Mouse (Mus musculus): Measurements from ENCODE around the gene Rimbp2. TPM values are rescaled to one million over a fixed set of nuclear protein-coding genes. Genes with fewer than 3 reads are reported as not detected.

Gene Rimbp2
- polyA plus RNA-seq, 1 experiment from 2014 or later = 1.2 TPM

DNA sequence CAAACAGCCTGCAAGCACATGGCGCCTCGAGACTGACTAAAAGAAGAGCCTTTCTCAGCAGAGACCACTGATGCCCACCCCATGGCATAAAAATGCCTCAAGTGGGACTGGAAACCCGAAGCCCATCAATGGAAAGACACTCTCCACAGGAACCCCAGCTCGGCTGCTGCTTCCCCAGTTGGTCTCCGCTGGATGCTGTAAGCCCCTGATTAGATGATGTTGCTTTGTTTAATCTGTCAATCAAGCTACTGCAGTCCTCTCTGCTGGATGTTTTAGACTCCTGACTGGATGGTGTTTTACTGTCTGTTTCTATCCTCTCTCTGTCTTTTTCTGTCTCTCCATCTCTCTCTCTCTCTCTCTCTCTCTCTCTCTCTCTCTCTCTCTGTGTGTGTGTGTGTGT lies 33.2 kb downstream of the Rimbp2 start:
- 33% methylated on average over 5 of the region's 5 CpGs for WGBS

DNA sequence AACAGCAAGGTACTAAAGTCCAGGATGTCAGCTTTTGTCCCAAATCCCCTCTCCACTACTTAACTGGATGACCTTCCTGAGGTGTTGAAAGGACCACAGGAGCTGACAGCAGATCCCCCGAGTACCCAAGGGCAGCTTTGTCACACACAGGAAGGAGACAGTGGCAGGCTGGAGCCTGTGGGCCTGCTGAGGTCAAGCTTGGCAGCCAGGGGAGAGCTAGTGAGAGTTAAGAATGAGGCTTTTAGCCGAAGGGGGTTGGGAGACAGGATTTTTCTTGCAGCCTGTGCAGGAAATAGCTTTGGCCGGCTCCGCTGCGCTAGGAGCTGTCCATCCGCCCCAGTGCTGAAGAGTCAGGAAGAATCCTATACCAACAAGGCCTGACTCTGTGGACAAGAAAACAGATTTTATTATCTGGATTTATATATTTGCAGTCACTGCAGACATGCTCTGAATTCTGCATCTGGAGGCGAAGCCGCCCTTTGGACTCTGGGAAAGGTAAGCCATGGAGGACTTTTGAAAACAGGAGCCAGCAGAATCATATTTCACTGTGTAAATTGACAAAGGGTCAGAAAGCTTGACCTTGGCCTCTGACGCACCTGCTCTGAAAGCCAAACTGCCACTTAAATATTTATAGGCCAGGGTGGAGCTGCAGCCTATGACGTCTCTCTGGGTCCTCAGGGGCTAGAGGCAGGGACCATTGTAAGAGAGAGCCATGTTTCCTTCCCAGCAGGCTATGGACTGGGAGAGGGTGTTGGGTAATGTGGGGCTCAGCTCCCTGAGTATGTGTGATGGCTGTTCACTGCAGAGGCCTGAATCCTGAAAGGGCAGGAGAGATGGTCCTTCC lies 35.9 kb downstream of the Rimbp2 start:
- Histone ChIP-seq H3K36me3 (ENCODE audit: poor library complexity, severe bottlenecking) (no peaks in the 10 kb centered on the region), H3K4me2 (no peak overlapping the region), H3K27me3 (no peaks in the 10 kb centered on the region), H3K9me3 (replicated peaks) (no peaks in the 10 kb centered on the region), H3K9ac (no peak overlapping the region), H3K27ac (no peak overlapping the region), H3K4me1 (no peaks in the 10 kb centered on the region), H3K4me3 (no peak overlapping the region)
- no peak for ATAC-seq
- 18% methylated on average over 10 of the region's 10 CpGs for WGBS

More for the DNA sequence above, 33.2 kb downstream of the Rimbp2 start:
- Histone ChIP-seq H3K27me3 (no peaks in the 10 kb centered on the region), H3K9ac (no peak overlapping the region), H3K4me2 (no peak overlapping the region), H3K9me3 (replicated peaks) (no peaks in the 10 kb centered on the region), H3K36me3 (ENCODE audit: poor library complexity, severe bottlenecking) (no peaks in the 10 kb centered on the region), H3K4me3 (no peak overlapping the region), H3K27ac (no peak overlapping the region), H3K4me1 (no peaks in the 10 kb centered on the region)
- ATAC-seq = no peak

DNA sequence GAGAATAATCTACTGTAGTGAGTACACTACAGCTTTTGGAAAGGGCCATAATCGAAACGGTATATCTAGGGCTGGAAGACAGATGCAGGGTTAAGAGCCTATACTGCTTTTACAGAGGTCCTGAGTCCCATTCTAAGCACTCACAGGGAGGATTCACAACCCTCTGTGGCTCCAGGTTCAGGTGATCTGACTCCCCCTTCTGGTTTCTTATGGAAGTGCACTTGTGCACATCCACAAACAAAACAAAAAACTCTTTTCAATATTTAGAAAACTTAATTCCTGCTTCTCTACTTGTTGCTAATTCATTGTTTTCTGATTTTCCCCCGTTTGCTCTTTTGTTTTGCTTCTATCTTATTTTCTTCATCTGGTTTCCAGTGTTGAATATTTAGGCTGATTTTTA lies 39.5 kb downstream of the Rimbp2 start:
- Histone ChIP-seq H3K27me3 (no peaks in the 10 kb centered on the region), H3K4me3 (no peak overlapping the region), H3K9me3 (replicated peaks) (no peaks in the 10 kb centered on the region), H3K9ac (no peak overlapping the region), H3K36me3 (ENCODE audit: poor library complexity, severe bottlenecking) (no peaks in the 10 kb centered on the region), H3K4me2 (no peak overlapping the region), H3K4me1 (0 out of 2 replicates have a peak, but pooled peaks cover 2% of the 10 kb centered on the region), H3K27ac (no peak overlapping the region)
- WGBS = 82% methylated on average over 3 of the region's 3 CpGs
- no peak for ATAC-seq

DNA sequence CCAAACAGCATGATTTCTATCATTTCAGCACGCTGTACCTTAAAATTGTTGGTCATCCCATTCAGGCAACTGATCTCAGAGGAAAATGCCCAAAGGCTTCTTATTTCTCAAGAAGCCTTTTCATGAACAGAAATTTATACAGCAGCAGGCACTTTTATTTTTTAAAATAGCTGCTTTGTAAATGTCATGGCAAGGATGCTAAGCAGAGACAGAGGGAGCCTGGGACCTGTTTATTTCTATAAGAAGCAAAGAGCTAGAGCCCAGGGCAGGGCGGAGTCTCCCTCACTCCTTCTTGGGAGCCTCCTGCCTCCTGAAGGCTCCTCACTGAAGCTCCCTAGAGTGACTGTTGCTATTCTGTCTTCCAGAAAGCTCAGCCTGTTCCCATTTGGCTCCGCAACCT lies 40.9 kb downstream of the Rimbp2 start:
- no peaks in the 10 kb centered on the region for H3K36me3 ChIP-seq (ENCODE audit: poor library complexity, severe bottlenecking)
- H3K27ac ChIP-seq = no peak overlapping the region
- no peaks in the 10 kb centered on the region for H3K27me3 ChIP-seq
- WGBS = 98% methylated on average over 3 of the region's 3 CpGs
- H3K4me3 ChIP-seq = no peak overlapping the region
- no peak overlapping the region for H3K4me2 ChIP-seq
- H3K4me1 ChIP-seq = 0 out of 2 replicates have a peak, but pooled peaks cover 2% of the 10 kb centered on the region
- no peak overlapping the region for H3K9ac ChIP-seq
- ATAC-seq = no peak
- no peaks in the 10 kb centered on the region for H3K9me3 ChIP-seq (replicated peaks)

DNA sequence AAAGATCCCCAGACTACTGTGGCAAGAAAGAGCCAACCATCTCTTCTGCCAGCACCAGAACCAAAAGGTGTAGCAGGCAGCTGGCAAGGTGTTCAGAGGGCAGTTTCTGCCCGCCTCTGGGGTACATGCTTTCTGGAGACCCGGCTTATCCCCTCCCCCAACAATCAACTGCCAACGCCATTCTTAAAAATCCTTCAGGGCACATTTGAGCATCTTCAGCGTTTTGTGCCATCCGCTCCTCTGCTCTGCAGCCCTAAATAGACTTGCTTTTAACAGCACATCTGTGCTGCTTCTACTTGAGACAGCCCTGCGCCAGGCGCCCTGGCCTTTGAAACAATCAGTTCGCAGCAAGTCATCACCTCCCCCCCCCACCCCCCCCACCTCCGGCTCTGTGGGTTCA lies 41.7 kb downstream of the Rimbp2 start:
- H3K36me3 ChIP-seq (ENCODE audit: poor library complexity, severe bottlenecking) = no peaks in the 10 kb centered on the region
- WGBS = 82% methylated on average over 7 of the region's 9 CpGs
- no peak overlapping the region for H3K4me2 ChIP-seq
- H3K27ac ChIP-seq = no peak overlapping the region
- ATAC-seq = no peak
- 0 out of 2 replicates have a peak, but pooled peaks cover 2% of the 10 kb centered on the region for H3K4me1 ChIP-seq
- H3K9me3 ChIP-seq (replicated peaks) = no peaks in the 10 kb centered on the region
- no peak overlapping the region for H3K9ac ChIP-seq
- H3K4me3 ChIP-seq = no peak overlapping the region
- no peaks in the 10 kb centered on the region for H3K27me3 ChIP-seq

DNA sequence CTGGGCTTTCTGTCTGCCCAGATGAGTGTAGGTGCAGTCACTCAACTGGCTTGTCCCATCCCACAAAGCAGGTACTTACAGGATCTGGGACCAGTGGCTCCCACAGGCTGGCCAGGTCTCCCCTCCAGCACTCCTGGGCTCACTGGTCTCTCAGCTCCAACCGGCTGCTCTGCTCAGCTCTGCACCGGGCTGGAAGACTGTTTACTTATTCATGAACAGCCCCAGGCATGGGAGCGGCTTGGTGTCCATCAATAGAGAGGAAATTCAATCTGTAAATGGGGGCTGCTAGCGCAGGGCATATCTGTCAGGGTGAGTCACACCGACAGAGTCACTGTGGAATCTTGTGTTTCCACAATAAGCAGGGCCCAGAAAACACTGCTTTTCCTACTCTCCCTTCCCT lies 49.2 kb downstream of the Rimbp2 start:
- no peaks in the 10 kb centered on the region for H3K36me3 ChIP-seq (ENCODE audit: poor library complexity, severe bottlenecking)
- ATAC-seq = no peak
- peaks cover 24% of the 10 kb centered on the region for H3K4me1 ChIP-seq
- no peak overlapping the region for H3K4me2 ChIP-seq
- WGBS = 35% methylated on average over 5 of the region's 5 CpGs
- H3K9me3 ChIP-seq (replicated peaks) = no peaks in the 10 kb centered on the region
- no peaks in the 10 kb centered on the region for H3K27me3 ChIP-seq
- H3K27ac ChIP-seq = no peak overlapping the region
- H3K9ac ChIP-seq = no peak overlapping the region
- no peak overlapping the region for H3K4me3 ChIP-seq

DNA sequence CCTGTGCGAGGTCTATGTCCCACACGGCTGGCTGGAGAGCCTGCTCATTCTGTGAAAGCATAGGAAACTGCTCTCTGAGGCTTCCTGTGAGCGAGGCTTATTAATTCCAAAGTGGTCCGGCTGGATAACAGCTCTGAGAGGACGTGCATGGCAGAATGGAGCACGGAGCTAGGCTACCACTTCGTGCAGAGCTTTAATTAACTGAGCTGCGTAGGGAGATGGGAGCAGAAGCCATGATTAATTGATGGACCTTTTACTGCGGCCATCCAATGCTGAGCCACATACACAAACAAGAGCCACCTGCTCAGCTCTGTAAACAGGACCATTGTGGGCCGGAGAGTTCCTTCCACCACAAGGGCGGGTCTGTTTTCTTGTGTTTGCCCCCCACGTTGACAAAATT lies 50.2 kb downstream of the Rimbp2 start:
- Histone ChIP-seq H3K4me1 (peaks cover 24% of the 10 kb centered on the region), H3K27me3 (no peaks in the 10 kb centered on the region), H3K27ac (no peak overlapping the region), H3K36me3 (ENCODE audit: poor library complexity, severe bottlenecking) (no peaks in the 10 kb centered on the region), H3K9me3 (replicated peaks) (no peaks in the 10 kb centered on the region), H3K4me3 (no peak overlapping the region), H3K9ac (no peak overlapping the region), H3K4me2 (no peak overlapping the region)
- 37% methylated on average over 12 of the region's 12 CpGs for WGBS
- no peak for ATAC-seq

DNA sequence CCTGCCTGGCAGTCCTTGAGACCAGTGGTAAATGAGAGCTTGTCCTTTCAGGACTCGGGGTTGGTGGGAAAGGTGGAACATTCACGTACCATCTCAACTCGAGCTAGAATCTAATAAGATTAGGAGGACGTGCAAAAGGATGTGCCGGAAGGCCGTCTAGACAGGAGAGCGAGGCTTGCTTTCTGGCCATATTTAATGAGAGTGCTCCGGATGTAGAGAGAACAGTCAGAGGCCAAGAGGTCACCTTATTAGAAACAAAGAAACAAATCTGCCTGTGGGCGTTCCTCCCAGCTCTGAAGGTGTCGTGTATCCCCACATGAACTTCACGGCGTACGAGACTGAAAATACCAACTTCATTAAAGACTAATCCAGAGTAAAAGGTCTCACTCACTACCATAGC lies 53.3 kb downstream of the Rimbp2 start:
- H3K27ac ChIP-seq = no peak overlapping the region
- H3K27me3 ChIP-seq = no peaks in the 10 kb centered on the region
- H3K9ac ChIP-seq = no peak overlapping the region
- H3K4me1 ChIP-seq = peaks cover 22% of the 10 kb centered on the region
- H3K36me3 ChIP-seq (ENCODE audit: poor library complexity, severe bottlenecking) = no peaks in the 10 kb centered on the region
- H3K4me3 ChIP-seq = no peak overlapping the region
- H3K4me2 ChIP-seq = no peak overlapping the region
- WGBS = 46% methylated on average over 13 of the region's 13 CpGs
- ATAC-seq = no peak
- no peaks in the 10 kb centered on the region for H3K9me3 ChIP-seq (replicated peaks)

DNA sequence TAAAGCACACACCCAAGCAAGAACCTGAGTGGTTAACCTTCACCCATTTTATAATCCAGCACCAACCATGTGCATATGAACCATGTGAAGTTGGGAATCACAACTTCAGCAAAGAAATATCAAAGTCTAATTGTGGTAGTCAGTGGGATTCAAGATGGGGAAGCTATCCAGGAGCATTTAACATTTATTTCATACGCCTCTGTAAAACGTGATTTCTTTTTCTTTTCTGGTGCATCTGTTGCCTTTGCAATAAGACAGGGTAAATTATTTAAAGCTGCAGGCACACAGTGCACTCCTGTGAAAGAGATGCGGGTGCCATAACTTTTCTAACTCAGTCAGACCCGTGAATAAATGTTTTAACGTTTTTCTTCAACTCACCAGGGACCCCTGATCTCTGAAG lies 58.4 kb downstream of the Rimbp2 start:
- 84% methylated on average over 5 of the region's 5 CpGs for WGBS
- Histone ChIP-seq H3K4me2 (no peak overlapping the region), H3K27ac (no peak overlapping the region), H3K9ac (no peak overlapping the region), H3K4me3 (no peak overlapping the region), H3K9me3 (replicated peaks) (no peaks in the 10 kb centered on the region), H3K27me3 (no peaks in the 10 kb centered on the region), H3K36me3 (ENCODE audit: poor library complexity, severe bottlenecking) (no peaks in the 10 kb centered on the region), H3K4me1 (no peaks in the 10 kb centered on the region)
- no peak for ATAC-seq

DNA sequence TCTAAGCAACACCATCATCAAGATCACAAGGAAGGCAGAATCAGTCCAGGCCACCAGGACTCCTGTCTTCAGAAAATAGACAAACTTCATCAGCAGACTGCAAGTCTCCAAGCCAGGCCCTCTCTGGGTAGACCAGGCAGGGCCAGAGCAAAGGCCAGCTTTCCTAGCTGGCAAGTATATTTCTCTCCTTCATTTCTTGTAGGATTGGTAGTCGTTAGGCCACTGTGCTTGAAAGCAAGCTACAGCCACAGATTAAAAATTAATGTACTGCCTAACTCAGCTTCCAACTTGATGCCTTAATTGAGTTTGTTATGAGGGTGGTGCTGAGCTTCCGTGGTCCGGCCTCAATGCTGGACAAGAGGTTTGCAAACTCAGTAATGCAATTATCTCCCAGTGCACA lies 65.7 kb downstream of the Rimbp2 start:
- WGBS = 54% methylated on average over 3 of the region's 3 CpGs
- H3K4me3 ChIP-seq = no peak overlapping the region
- no peaks in the 10 kb centered on the region for H3K27me3 ChIP-seq
- no peak for ATAC-seq
- H3K9ac ChIP-seq = no peak overlapping the region
- no peaks in the 10 kb centered on the region for H3K36me3 ChIP-seq (ENCODE audit: poor library complexity, severe bottlenecking)
- no peak overlapping the region for H3K27ac ChIP-seq
- no peaks in the 10 kb centered on the region for H3K9me3 ChIP-seq (replicated peaks)
- H3K4me2 ChIP-seq = no peak overlapping the region
- H3K4me1 ChIP-seq = 0 out of 2 replicates have a peak, but pooled peaks cover 6% of the 10 kb centered on the region

DNA sequence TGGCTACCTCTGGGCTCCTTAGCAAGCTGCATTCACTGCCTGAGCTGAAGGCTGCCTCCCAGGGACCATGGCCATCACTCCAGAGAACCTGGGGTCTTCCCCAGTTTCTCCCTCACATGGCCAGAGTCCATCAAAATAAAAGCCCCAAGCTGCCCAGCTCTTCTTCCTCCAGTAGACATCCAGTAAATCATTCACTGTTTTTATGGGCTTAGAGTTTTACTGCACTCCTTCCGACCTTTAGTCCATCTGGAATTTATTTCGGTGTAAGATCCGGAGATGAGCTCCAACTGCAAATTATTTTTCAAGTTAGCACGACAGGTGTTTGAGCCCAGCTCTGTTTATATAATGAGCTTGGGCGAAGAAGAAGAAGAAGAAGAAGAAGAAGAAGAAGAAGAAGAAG lies 69.0 kb downstream of the Rimbp2 start:
- H3K4me1 ChIP-seq = 0 out of 2 replicates have a peak, but pooled peaks cover 6% of the 10 kb centered on the region
- H3K9me3 ChIP-seq (replicated peaks) = no peaks in the 10 kb centered on the region
- H3K27ac ChIP-seq = no peak overlapping the region
- H3K4me2 ChIP-seq = no peak overlapping the region
- H3K9ac ChIP-seq = no peak overlapping the region
- no peaks in the 10 kb centered on the region for H3K27me3 ChIP-seq
- H3K36me3 ChIP-seq (ENCODE audit: poor library complexity, severe bottlenecking) = no peaks in the 10 kb centered on the region
- no peak for ATAC-seq
- no peak overlapping the region for H3K4me3 ChIP-seq
- WGBS = 82% methylated on average over 5 of the region's 5 CpGs

DNA sequence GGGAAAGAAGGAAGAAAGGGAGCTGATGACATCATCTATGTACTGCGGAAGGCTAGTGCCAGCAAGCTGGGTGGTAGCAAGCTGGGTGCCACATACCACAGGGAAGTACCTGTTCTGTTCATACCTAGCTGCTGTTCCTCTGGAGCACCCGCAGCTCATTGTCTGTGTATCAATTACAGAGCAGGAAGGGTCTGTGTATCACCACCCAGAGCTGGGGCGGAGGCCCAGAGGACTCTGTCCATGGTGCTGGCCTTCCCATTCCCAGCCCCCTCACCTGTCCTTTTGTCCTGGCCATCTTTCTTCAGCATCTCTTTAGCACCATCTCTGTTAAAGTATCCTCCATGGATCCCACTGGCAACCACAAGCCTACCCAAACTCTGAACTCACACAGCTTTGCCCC lies 74.2 kb downstream of the Rimbp2 start:
- H3K36me3 ChIP-seq (ENCODE audit: poor library complexity, severe bottlenecking) = no peaks in the 10 kb centered on the region
- no peaks in the 10 kb centered on the region for H3K9me3 ChIP-seq (replicated peaks)
- peaks cover 14% of the 10 kb centered on the region for H3K4me1 ChIP-seq
- H3K27ac ChIP-seq = no peak overlapping the region
- 26% methylated on average over 2 of the region's 3 CpGs for WGBS
- no peak overlapping the region for H3K4me2 ChIP-seq
- no peaks in the 10 kb centered on the region for H3K27me3 ChIP-seq
- ATAC-seq = no peak
- H3K9ac ChIP-seq = no peak overlapping the region
- no peak overlapping the region for H3K4me3 ChIP-seq

Measured in forebrain, embryonic 13.5 days (tissue).